Mouse (Mus musculus): ENCODE results near the gene Irs2.

GRCm38 (mm10) chr8:11007581-11008378, 478 bp downstream of the Irs2 start:
- TF ChIP-seq CTCF (IDR thresholded peaks at IDR 0.05) (no peak), EP300 (IDR thresholded peaks at IDR 0.05) (no peak)

Data from lung, postnatal 0 days (tissue).